Mouse (Mus musculus) heart, adult 2 months (tissue): ENCODE data around the gene Asb4.
A peak's percentile ranks its signal among the peaks of the same experiment; 100 is the strongest.

ENCODE experiments used
- CTCF ChIP-seq: fragments of 200-600 bp; IDR thresholded peaks from 2 replicates; pipeline ENCODE4 v1.8.1; 2022; ENCODE audit warnings: antibody characterized with exemption, mild to moderate bottlenecking, moderate library complexity
- EP300 ChIP-seq: fragments of 200-500 bp; IDR thresholded peaks from 2 replicates; pipeline ENCODE4 v1.6.1; 2011; ENCODE audit warnings: low read depth, low read length, control low read depth; ENCODE audit not compliant: insufficient read depth

GRCm38 (mm10) chr6:5382583-5383215, 487 bp upstream of the Asb4 start:
- peak; percentile 95 for TF ChIP-seq CTCF
- 0 out of 2 replicates have a peak, but pooled peaks have one; percentile 57 for TF ChIP-seq EP300
